Mouse (Mus musculus) layer of hippocampus, adult 9-11 months (tissue): ENCODE measurements at regions not wholly inside any gene's neighbourhood (a gene's known extent, or its start where the extent isn't known, plus 50 kb on each side); places are given as distances from the start of the nearest gene placed in this dataset.

Source experiments
- DNase-seq: peaks from one replicate; pipeline ENCODE4 v3.0.0; 2022

- DNase-seq: no peak
Observed at GRCm38 (mm10) chr4:70844742-70845141, 309.9 kb upstream of the Megf9 start.

- no peak for DNase-seq
Observed at GRCm38 (mm10) chr4:70810956-70811316, 276.1 kb upstream of the Megf9 start.

DNA sequence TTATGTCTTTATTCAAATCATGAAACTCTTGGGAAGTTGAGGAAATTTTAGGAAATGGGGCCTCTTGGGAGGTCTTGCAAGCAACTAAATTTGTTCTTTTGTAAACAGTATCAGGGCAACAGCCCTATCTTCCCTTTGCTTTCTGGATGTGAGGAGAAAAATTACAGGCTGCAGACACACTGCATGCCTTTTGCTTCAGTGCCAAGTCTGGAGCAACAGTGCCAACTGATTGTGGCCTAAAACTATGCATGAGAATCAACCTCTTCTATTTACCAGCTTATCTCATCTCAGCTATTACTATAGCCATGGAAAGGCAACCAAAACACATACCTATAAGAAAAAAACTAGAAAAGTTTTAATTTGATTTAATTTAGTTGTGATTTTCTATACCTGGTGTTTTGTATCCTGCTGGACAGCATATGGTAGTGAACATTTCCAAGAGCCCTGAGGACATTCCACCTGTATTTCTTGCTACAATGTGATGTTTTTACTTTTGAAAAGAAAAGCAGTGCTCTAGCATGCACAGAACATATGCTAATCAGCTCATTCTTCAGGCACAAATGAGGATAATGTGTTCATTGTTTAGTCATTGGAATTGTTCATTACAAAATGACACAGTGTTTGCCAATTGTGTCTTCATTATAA, 275.6 kb upstream of the Megf9 start:
- DNase-seq: no peak

DNA sequence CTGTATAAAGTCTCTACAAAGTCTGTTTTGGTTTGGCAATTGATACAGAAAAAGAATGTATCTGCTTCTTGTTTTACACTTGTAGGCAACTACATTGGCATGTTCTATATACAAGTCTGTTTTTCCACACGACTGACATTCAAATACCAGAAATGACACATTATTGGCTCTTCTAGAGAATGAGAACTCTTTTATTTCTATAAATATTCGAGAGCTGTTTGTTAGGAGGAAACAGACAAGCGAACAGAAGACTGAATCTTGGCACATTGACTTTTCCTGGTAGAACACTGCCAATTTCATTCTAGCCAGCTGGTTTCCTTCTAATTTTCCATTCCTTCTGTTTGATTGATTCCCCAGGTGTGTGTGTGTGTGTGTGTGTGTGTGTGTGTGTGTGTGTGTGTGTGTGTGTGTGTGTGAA, 270.1 kb upstream of the Megf9 start:
- DNase-seq: peak; percentile 63

DNA sequence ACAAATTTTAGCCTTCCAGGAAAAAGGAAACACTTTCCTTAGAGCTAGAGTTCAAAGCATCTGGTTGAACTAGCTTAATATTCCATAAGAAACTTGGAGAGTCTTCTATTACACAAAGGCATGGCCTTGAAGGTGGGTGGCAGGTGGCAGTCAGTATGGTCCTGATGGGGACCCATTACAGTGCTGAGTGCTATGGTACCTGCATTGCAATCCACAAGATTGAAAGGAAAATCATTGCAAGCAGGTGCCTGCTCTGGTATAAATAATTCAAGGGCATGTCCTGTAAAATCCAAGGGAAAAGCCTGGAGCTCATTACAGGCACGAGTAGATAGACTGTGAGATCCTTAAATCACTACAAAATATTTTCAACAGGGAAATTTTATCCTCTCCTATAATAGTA, 263.7 kb upstream of the Megf9 start:
- DNase-seq: no peak

- DNase-seq: no peak
Observed at GRCm38 (mm10) chr4:70797935-70798334, 263.1 kb upstream of the Megf9 start.

- DNase-seq: no peak
Observed at GRCm38 (mm10) chr4:70783487-70783886, 248.7 kb upstream of the Megf9 start.

GRCm38 (mm10) chr4:70781591-70781990, 246.8 kb upstream of the Megf9 start:
- peak; percentile 71 for DNase-seq

DNA sequence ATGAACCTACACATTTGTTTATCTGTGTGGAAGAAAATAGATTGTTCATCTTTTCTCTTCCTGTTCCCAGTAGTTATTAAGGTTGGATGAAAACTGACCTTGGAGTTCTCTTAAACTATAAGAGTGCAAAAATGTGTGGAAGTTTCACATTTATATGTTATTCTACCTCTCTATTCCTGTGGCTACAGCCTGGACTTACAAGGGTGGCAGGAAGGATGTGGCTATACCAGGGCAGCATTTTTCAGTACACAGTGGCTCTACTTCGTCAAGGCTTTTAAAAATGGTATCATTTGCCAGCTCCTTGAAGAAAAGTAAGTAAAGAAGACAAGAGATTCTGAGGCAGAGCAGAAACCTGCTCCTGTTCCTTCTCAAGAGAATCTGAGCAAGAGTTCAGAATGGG, 241.5 kb upstream of the Megf9 start:
- DNase-seq: no peak

DNA sequence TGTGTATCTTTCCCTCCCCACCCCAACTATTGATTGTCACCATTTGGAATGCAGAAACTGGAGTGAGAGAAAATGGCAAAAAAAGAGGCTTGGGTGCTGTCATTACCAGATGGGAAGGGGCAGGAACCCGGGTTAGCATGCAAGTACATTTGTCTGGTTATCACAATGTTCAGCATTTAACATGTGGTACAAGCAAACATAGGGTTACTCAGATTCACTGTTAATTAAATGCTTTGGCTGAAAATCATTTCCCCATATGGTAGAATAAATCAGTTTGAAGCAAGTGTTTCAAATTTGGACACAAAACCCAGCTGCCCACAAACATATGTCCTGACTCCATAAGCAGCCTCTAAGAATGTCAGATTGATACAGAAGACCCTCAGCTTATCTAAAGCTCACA, 208.6 kb upstream of the Megf9 start:
- peak; percentile 73 for DNase-seq

- no peak for DNase-seq
Observed at GRCm38 (mm10) chr4:70742002-70742401, 207.2 kb upstream of the Megf9 start.

DNA sequence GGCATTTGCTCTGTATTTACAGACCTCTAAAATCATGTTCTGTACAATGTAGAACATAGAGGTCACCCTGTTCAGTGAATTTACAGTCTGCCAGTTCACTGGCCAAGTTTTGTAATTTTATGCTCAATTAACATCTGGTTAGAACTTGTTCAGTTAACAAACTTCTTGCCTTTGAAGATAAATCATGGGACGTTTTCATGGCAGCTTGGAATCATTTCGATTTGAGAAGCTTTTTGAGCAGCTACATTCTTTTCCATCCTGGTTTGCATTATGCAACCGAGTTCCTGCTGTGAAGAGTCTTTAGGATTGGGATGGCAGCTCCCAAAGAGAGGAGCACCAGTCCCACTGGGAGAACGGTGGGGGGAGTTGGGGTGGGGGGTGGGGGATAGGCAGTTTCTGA, 206.3 kb upstream of the Megf9 start:
- no peak for DNase-seq

DNA sequence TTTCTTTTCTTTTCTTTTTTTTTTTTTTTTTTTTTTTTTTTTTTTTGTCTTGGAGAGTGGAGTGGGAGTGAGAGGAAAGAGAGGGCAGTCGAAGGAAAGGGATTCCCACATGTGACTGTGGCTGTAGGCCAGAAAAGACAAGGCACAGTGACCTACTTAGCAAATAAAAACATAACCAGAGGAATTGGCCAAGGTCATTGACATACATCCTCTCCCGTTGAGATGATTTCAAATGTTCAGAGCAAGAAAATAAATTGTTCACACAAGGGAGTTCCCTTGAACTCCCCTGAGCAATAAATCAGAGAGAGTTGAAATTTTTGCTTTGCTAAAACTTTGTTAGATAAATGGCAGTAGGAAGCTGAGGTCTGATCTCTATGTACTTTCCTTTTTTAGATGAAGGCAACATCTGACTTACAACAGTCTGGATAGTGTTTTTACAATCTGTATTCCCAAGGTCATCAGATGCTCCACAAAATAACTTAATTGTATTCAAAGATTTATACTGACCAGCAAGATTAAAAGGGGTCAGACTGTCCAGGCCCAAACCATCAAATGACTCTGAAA, 174.4 kb upstream of the Megf9 start:
- DNase-seq: no peak

DNA sequence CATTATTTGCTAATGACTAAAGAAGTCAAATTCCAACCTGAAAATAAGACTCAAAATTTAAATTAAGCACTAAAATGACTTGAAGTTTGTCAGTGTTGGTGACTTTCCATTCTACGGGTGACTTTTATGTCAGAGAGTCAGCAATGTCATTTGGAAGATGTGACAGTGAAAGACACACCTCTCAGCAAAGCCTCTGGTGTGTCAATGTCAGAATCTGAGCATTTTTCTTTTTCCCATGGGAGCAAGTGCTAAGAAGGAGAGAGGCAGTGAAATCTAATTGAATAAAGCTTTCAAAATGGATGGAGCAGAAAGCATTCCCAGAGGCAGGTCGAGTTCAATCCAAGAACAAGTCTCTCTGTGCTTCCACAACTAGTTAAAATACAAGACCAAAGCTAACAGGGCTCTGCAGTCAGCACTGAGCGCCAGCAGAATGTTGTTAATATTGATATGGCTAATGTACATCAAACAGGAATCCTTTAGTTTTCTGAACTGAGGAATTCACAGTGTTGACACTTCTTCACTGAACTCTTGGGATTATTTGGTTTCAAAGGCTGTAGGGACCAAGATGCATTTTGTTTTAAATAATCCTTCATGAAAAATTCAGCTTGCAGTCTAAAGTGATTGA, 170.4 kb upstream of the Megf9 start:
- DNase-seq: no peak

DNA sequence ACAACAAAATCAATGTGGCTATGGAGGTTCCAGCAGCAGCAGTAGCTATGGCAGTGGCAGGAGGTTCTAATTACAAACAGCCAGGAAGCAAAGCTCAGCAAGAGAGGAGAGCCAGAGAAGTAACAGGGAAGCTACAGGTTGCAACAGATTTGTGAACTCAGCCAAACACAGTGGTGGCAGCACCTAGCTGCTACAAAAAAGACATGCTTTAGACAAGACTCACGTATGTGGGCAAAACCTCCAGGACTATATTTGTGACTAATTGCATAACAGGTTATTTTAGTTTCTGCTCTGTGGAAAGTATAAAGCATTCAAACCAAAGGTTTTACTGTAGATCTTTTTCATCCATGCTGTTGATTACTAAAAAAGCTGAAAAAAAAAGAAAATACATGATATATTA, 166.1 kb upstream of the Megf9 start:
- no peak for DNase-seq

DNA sequence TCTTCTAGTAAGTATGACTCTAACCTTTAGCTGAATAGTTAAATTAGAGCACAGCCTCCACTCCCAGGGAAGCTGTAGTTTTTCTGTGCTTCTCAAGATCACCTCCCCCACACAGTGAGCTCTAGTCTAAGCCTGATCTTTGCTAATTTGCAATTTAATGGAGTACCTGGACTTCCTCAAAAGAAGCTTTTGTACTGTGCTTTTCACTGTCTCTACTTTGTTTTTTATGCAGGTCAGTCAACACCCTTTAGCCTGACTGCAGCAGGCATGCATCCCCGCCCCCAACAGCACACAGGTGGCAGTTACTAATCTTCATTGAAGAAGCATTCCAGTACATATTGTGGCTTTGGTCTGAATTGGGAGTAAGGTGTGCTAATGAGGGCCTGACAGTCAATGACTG, 129.4 kb upstream of the Megf9 start:
- no peak for DNase-seq

- no peak for DNase-seq
Observed at GRCm38 (mm10) chr4:70621431-70621837, 86.6 kb upstream of the Megf9 start.

GRCm38 (mm10) chr4:70619636-70620287, 85.0 kb upstream of the Megf9 start:
- peak; percentile 69 for DNase-seq

DNA sequence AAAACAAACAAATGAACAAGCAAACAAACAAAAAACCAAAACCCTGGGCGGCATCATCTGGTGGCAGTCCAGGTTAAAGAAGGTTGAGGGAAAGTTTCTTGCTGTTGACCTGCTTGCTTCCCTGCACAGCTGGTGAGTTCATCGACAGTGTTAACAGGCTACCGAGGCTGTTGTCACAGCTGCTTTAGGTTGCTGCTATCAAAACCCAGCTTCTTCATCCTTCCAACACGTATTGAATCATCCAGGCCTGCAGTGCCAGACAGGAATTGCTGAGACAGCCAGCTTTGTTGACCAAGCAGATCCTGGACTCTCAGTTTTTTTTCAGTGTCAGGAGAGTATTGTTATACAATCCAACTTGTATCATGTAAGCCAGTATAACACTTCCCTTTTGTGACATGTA, 81.0 kb upstream of the Megf9 start:
- DNase-seq: no peak

- DNase-seq: no peak
Observed at GRCm38 (mm10) chr4:70614411-70614810, 79.6 kb upstream of the Megf9 start.

- DNase-seq: no peak
Observed at GRCm38 (mm10) chr4:70603209-70603852, 68.5 kb upstream of the Megf9 start.

DNA sequence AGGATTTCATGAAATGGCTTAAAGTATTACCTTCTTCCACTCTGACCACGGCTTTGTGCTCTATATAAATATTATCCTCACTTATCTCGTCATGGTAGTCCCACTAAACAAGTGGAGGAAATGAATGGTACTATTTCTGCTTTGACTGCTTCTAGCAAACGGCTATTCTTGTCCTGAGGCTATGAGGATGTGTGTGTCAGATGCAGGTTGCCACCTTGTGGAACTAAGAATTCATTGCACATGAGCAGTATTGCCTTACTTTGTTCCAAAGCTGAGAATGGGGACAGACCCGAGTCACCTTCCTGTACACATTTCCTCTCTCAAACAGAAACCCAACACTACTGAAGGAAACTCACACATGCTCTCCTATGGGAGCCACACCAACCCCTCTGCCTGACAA, 66.5 kb upstream of the Megf9 start:
- DNase-seq: peak; percentile 34
